Mouse (Mus musculus) left cerebral cortex, adult 18-20 months (tissue): ENCODE measurements at regions not wholly inside any gene's neighbourhood (a gene's known extent, or its start where the extent isn't known, plus 50 kb on each side); places are given as distances from the start of the nearest gene placed in this dataset.

Source experiments
- DNase-seq, 2 experiments: peaks; one replicate each; pipeline ENCODE4 v3.0.0; 2021 to 2022; ENCODE audit warnings: low spot score in 2 of 2, mixed read lengths in 1 of 2

- DNase-seq = no peak
Observed at GRCm38 (mm10) chr13:47848371-47849188, 412.4 kb upstream of the Id4 start.

- DNase-seq = no peak
Observed at GRCm38 (mm10) chr13:47855422-47856108, 405.5 kb upstream of the Id4 start.

GRCm38 (mm10) chr13:47858946-47859345 lies 402.1 kb upstream of the Id4 start:
- DNase-seq = no peak

GRCm38 (mm10) chr13:47860316-47860715 lies 400.7 kb upstream of the Id4 start:
- DNase-seq = no peak

GRCm38 (mm10) chr13:47862896-47863295 lies 398.1 kb upstream of the Id4 start:
- no peak for DNase-seq

DNA sequence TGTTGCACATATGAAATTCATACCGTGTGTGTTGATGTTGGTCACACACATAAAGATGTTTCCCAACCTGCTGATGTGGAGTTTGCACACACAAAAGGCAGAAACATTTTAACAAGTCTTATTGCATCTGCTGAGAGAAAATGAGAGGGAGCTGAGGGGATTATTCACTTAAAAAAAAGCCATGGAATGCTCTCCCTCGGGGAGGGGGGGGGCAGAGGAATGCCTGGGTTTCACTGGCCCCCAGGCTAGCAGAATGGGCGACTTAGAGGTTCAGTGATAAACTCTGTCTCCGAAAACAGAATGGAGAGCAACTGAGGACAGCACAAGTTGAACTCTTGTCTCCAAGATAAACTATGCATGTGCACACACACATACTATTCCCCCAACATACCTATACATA lies 392.4 kb upstream of the Id4 start:
- no peak for DNase-seq

- DNase-seq = no peak
Observed at GRCm38 (mm10) chr13:47869670-47870532, 391.1 kb upstream of the Id4 start.

- no peak for DNase-seq
Observed at GRCm38 (mm10) chr13:47872645-47873044, 388.4 kb upstream of the Id4 start.

GRCm38 (mm10) chr13:47892569-47892968 lies 368.5 kb upstream of the Id4 start:
- no peak for DNase-seq

DNA sequence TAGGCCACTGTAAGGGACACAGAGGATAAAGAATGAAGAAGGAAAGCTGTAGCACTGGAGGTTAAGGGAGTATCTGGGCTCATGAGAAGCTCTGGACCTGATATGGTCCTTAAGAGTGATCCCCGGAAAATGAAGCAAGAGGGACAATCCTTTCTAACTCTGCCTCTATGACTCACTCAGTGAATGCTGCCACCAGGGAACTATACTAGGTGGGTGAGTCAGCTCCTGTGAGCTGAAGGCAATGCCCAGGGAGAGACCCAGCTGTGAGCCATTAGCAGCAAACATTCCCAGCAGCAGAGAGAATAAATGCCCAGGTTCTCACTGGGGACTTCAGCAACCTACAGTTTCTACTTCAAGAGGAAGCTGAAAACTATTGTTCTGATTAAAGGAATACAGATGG lies 366.7 kb upstream of the Id4 start:
- peak; percentile 3 to 4 for DNase-seq

- no peak for DNase-seq
Observed at GRCm38 (mm10) chr13:47895256-47895655, 365.8 kb upstream of the Id4 start.

DNA sequence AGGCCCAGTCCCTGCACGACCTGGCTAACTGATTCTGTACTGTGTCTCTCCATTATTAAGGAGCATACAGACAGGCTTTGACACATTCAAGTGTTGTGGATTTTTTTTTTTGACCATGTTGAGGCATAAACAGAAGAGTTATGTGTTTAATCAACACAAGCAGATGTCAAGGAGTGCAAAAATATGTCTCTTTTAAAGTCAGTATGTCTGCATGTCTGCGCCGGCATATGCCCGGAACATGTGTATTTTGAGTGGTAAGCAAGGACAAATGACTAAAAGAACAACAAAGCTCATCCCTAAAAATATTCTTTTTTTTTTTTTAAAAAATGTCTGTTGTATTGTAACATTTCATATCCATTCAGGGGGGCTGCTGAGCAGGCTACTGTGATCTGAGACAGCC lies 364.4 kb upstream of the Id4 start:
- no peak for DNase-seq

GRCm38 (mm10) chr13:47909851-47910530 lies 351.0 kb upstream of the Id4 start:
- no peak for DNase-seq

DNA sequence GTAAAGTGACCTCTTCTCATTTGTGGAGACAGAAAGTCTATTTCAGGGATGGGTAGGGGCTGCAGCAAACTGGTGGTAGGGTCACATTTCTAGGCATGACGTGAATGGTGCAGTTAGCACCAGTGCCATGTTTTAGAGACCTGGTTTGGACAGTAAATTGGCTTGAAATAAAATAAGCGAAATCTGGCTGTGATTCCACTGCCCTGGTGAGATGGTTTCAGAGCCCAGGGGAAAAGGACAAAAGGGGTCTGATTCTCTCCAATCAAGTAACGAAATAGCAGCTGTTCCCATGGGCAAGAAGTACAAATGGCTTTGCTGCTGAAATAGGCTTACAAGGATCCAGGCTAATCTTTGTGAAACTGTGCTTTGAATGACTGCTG lies 350.5 kb upstream of the Id4 start:
- DNase-seq = no peak

- peak; percentile 49 for DNase-seq
Observed at GRCm38 (mm10) chr13:47916456-47916855, 344.6 kb upstream of the Id4 start.

- DNase-seq = no peak
Observed at GRCm38 (mm10) chr13:47917370-47917769, 343.7 kb upstream of the Id4 start.

DNA sequence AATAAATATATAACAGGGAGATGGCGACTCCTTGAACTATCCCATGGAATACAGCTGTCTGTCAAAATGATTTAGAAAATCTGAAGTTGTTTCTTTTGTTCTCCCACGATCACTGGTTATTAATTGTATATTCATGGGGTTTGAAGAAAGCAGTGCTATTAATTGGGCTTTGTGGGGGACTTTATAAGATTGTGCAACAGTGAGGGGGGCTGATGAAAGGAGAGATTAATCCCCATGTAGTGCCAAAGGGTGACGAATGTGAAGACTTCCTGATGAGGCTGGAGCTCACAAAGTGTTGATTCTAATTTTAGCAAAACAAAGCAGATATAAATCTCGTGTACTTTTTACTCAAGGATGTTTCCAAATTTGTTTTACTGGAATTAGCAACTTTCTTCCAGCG lies 340.0 kb upstream of the Id4 start:
- DNase-seq = no peak

DNA sequence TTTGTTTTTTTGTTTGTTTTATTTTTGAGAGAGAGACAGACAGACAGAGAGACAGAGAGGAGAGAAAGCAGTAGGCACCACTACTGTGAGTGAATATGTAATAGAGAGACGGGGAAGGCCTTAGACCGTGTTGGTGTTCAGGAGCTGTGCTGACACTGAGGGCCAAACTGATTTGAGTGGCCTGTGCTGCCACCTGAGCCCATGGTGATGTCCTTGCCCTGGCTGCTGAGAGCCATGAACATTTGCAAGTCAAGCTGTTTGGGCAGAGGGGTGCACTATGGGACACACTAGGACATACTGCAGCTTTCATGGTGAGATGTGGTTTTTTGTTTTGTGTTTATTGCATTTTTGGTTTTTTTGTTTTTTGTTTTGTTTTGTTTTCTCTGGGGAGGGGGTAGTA lies 320.3 kb upstream of the Id4 start:
- no peak for DNase-seq

DNA sequence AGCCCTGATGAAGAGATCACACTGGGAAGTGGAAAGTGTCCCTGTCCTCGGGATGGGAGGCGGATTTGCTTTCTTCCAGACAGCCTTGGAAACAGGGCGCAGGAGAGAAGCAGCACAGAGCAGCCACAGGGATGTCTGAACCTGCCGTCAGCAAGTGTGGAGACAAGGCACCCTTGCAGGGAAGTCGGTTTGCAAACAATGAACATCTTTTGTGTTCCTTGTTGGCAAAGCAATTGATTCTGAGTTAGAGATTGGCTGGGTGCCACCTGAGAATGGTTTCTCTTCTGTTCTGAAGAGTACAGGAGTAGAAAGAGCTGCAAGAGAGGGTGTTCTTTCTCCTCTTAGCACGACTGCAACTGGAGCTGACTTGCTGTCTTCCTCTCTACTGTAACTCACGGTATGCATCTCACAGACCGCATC lies 318.6 kb upstream of the Id4 start:
- DNase-seq = peak; percentile 21 to 23

- DNase-seq = no peak
Observed at GRCm38 (mm10) chr13:47943645-47944044, 317.4 kb upstream of the Id4 start.
